Mouse (Mus musculus): Measurements from ENCODE around the gene Adap1. TPM values are rescaled to one million over a fixed set of nuclear protein-coding genes. Genes with fewer than 3 reads are reported as not detected.

The Adap1 gene
- polyA plus RNA-seq, 1 experiment: 29.5 TPM

GRCm38 (mm10) chr5:139359244-139359643 is 33.8 kb upstream of the Adap1 start:
- H3K27ac ChIP-seq (ENCODE audit: insufficient read depth, low read depth, low read length): no peak overlapping the region

DNA sequence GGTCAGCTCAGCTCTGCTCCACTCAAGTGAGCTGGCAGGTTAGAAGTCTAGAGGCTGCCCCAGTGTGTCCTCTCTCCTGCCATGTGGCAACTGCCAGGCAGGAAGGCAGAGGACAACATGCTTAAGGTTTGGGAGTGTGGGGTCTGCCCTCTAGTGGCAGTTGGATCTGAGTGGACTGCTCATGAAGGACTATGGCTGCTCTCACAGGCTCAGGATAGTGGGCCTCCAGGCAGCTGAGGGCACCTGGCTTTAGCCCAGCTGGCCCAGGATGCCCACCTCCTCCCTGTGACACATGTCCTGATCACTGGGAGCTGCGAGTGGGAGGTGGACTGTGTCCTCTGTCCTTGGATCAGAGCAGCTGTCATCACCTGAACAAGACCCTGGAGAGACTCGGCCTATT is 33.2 kb upstream of the Adap1 start:
- Histone ChIP-seq H3K4me1 (ENCODE audit: control insufficient read depth, insufficient read depth, low read length) (no peaks in the 10 kb centered on the region), H3K27ac (ENCODE audit: insufficient read depth, low read depth, low read length) (no peak overlapping the region), H3K4me3 (ENCODE audit: insufficient read depth, low read depth, low read length) (no peak overlapping the region), H3K36me3 (ENCODE audit: control insufficient read depth, insufficient read depth, low read length) (no peaks in the 10 kb centered on the region), H3K27me3 (replicated peaks; ENCODE audit: control insufficient read depth, insufficient read depth, low read length) (no peaks in the 10 kb centered on the region)
- peak; percentile 75 for DNase-seq
- TF ChIP-seq POLR2A (IDR thresholded peaks at IDR 0.05; ENCODE audit: low read depth, low read length) (no peak), CTCF (conservative IDR thresholded peaks at IDR 0.05; ENCODE audit: insufficient read depth, insufficient read length, low read depth, low read length) (peak; percentile 81)
- WGBS: 66% methylated on average over 2 of the region's 2 CpGs

More at GRCm38 (mm10) chr5:139359244-139359643, 33.8 kb upstream of the Adap1 start:
- no peak for TF ChIP-seq CTCF (conservative IDR thresholded peaks at IDR 0.05; ENCODE audit: insufficient read depth, insufficient read length, low read depth, low read length)
- TF ChIP-seq POLR2A (IDR thresholded peaks at IDR 0.05; ENCODE audit: low read depth, low read length): no peak
- Histone ChIP-seq H3K36me3 (ENCODE audit: control insufficient read depth, insufficient read depth, low read length) (no peaks in the 10 kb centered on the region), H3K4me1 (ENCODE audit: control insufficient read depth, insufficient read depth, low read length) (no peaks in the 10 kb centered on the region; the same call in 1 of the 2 replicates), H3K27me3 (replicated peaks; ENCODE audit: control insufficient read depth, insufficient read depth, low read length) (no peaks in the 10 kb centered on the region), H3K4me3 (ENCODE audit: insufficient read depth, low read depth, low read length) (no peak overlapping the region)
- 80% methylated on average over 5 of the region's 5 CpGs for WGBS
- DNase-seq: no peak

DNA sequence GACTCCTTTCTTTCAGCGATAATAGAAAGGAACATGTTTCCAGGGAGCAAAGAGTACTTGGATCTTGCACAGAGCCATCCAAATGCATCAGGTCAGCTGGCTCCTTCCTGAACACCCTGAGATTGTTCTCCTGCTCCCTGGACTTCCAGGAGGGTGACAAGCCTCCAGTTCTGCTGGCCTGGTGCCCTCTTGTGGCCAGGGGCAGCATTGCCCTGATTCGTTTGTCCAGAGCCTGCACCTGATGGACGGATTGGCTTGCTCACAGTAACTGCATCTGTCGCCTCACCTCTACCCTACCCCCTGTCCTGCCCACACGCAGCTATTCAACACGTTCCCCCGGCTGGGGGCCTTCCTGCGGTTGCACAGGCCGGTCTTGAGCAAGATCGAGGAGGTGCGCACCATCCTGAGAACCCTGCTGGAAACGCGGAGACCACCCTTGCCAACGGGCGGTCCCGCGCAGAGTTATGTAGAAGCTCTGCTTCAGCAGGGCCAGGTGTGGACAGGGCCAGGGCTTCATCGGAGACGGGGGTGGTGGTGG is 29.9 kb upstream of the Adap1 start:
- Histone ChIP-seq H3K27ac (ENCODE audit: insufficient read depth, low read depth, low read length) (no peak overlapping the region), H3K4me3 (ENCODE audit: insufficient read depth, low read depth, low read length) (no peak overlapping the region), H3K4me1 (ENCODE audit: control insufficient read depth, insufficient read depth, low read length) (no peaks in the 10 kb centered on the region), H3K27me3 (replicated peaks; ENCODE audit: control insufficient read depth, insufficient read depth, low read length) (no peaks in the 10 kb centered on the region), H3K36me3 (ENCODE audit: control insufficient read depth, insufficient read depth, low read length) (no peaks in the 10 kb centered on the region)
- TF ChIP-seq CTCF (conservative IDR thresholded peaks at IDR 0.05; ENCODE audit: insufficient read depth, insufficient read length, low read depth, low read length) (peak; percentile 99; the same call in 1 of the 2 replicates), POLR2A (IDR thresholded peaks at IDR 0.05; ENCODE audit: low read depth, low read length) (no peak)
- DNase-seq: peak; percentile 92
- WGBS: 35% methylated on average over 19 of the region's 19 CpGs

DNA sequence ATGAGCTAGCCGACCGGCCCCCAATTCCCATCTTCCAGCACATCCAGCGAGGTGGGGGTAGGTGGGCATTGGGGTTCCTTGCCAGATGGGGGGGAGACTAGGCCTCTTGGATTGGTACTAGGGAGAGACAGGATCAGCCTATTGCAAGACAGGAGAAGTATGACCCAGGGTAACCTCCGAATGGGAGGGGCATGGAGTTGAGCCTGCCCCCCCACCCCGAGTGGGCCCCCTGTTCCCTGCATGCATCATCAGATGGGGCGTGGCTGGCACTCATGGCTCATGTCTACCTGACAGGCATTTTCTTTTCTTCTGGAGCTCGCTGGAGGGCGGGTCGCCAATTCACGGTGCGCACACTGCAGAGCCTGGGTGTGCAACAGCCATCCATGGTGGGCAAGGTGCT is 28.5 kb upstream of the Adap1 start:
- 92% methylated on average over 11 of the region's 11 CpGs for WGBS
- TF ChIP-seq POLR2A (IDR thresholded peaks at IDR 0.05; ENCODE audit: low read depth, low read length): no peak
- TF ChIP-seq CTCF (conservative IDR thresholded peaks at IDR 0.05; ENCODE audit: insufficient read depth, insufficient read length, low read depth, low read length): no peak
- no peak overlapping the region for H3K27ac ChIP-seq (ENCODE audit: insufficient read depth, low read depth, low read length)
- no peak overlapping the region for H3K4me3 ChIP-seq (ENCODE audit: insufficient read depth, low read depth, low read length)
- no peaks in the 10 kb centered on the region for H3K36me3 ChIP-seq (ENCODE audit: control insufficient read depth, insufficient read depth, low read length)
- no peaks in the 10 kb centered on the region for H3K4me1 ChIP-seq (ENCODE audit: control insufficient read depth, insufficient read depth, low read length)
- no peaks in the 10 kb centered on the region for H3K27me3 ChIP-seq (replicated peaks; ENCODE audit: control insufficient read depth, insufficient read depth, low read length)
- no peak for DNase-seq

DNA sequence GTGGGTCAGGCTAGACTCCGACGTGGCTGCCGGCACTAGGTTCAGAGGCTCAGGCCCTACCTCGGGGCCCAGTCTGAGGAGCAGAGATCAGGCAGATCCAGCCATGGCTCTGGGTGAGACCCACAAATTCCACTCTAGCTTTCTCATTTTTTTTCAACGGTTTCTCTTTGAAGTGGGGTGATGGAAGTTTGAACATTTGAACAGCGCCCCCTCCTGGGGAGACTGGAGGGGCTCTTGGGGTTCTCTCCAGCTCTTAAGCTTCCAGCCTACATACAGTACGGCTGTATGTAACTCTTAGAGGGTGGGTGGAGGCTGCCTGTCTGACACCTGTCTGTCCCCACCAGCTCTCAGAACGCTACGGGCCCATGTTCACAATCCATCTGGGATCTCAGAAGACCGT is 28.1 kb upstream of the Adap1 start:
- TF ChIP-seq CTCF (conservative IDR thresholded peaks at IDR 0.05; ENCODE audit: insufficient read depth, insufficient read length, low read depth, low read length) (peak; percentile 41), POLR2A (IDR thresholded peaks at IDR 0.05; ENCODE audit: low read depth, low read length) (no peak)
- H3K4me3 ChIP-seq (ENCODE audit: insufficient read depth, low read depth, low read length): no peak overlapping the region
- H3K27ac ChIP-seq (ENCODE audit: insufficient read depth, low read depth, low read length): no peak overlapping the region
- H3K36me3 ChIP-seq (ENCODE audit: control insufficient read depth, insufficient read depth, low read length): no peaks in the 10 kb centered on the region
- no peaks in the 10 kb centered on the region for H3K27me3 ChIP-seq (replicated peaks; ENCODE audit: control insufficient read depth, insufficient read depth, low read length)
- no peaks in the 10 kb centered on the region for H3K4me1 ChIP-seq (ENCODE audit: control insufficient read depth, insufficient read depth, low read length)
- 64% methylated on average over 10 of the region's 10 CpGs for WGBS
- no peak for DNase-seq

DNA sequence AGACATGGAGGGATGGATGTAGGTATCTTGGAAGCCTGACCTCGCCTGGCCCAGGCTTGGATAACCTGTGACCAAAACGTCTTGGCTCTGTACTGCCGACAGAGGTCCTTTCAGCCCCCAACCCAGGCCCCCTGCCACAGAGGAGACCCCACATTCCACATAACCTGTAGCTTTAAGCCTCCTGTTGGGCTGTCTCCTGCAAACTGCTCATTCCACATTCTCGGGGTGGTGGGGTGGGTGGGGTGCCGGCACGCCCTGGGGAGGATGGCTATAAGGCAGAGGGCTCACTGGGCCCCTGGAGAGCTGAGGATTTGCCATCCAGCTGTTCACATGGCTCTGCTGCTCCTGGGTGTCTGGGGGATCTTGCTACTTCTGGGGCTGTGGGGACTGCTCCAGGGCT is 26.9 kb upstream of the Adap1 start, which contains the start of gene Cyp2w1:
Cyp2w1 (plus strand) TSS at position 301 of the 400 bp plus-strand sequence.
- no peak for DNase-seq
- peaks cover 6% of the 10 kb centered on the region; the same call in 1 of the 2 replicates for H3K4me1 ChIP-seq (ENCODE audit: control insufficient read depth, insufficient read depth, low read length)
- TF ChIP-seq POLR2A (IDR thresholded peaks at IDR 0.05; ENCODE audit: low read depth, low read length) (no peak), CTCF (conservative IDR thresholded peaks at IDR 0.05; ENCODE audit: insufficient read depth, insufficient read length, low read depth, low read length) (no peak)
- no peaks in the 10 kb centered on the region for H3K36me3 ChIP-seq (ENCODE audit: control insufficient read depth, insufficient read depth, low read length)
- no peaks in the 10 kb centered on the region for H3K27me3 ChIP-seq (replicated peaks; ENCODE audit: control insufficient read depth, insufficient read depth, low read length)
- no peak within 1 kb of the TSS for H3K4me3 ChIP-seq (ENCODE audit: insufficient read depth, low read depth, low read length)
- WGBS: 76% methylated on average over 6 of the region's 6 CpGs
- H3K27ac ChIP-seq (ENCODE audit: insufficient read depth, low read depth, low read length): no peak within 1 kb of the TSS

DNA sequence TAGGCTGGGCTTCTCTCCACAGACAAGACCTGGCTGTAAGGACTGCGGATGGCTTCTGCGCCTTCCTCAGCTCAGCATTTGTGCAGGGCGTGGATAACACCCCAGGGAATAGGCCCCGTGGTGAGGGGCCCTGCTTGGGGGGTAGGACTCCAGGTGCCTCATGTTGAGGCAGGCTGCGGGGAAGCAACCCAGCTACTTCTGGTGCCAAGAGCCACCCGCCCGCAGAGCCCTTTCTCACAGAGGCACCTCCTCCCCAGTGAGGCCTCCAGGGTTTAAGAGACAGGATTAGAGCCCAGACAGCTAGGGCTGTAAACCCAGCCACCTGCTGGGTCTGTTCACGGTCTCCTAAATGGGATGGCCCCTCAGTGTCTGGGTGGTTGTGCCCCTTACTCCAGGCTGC is 26.2 kb upstream of the Adap1 start:
- TF ChIP-seq POLR2A (IDR thresholded peaks at IDR 0.05; ENCODE audit: low read depth, low read length): no peak
- TF ChIP-seq CTCF (conservative IDR thresholded peaks at IDR 0.05; ENCODE audit: insufficient read depth, insufficient read length, low read depth, low read length): no peak
- no peak overlapping the region for H3K4me3 ChIP-seq (ENCODE audit: insufficient read depth, low read depth, low read length)
- 58% methylated on average over 8 of the region's 8 CpGs for WGBS
- no peak for DNase-seq
- H3K4me1 ChIP-seq (ENCODE audit: control insufficient read depth, insufficient read depth, low read length): peaks cover 10% of the 10 kb centered on the region; the same call in 1 of the 2 replicates
- H3K36me3 ChIP-seq (ENCODE audit: control insufficient read depth, insufficient read depth, low read length): no peaks in the 10 kb centered on the region
- H3K27me3 ChIP-seq (replicated peaks; ENCODE audit: control insufficient read depth, insufficient read depth, low read length): no peaks in the 10 kb centered on the region
- no peak overlapping the region for H3K27ac ChIP-seq (ENCODE audit: insufficient read depth, low read depth, low read length)
